Mouse (Mus musculus) regulatory T cell (primary cell): Measurements from ENCODE around the gene Ube2l3.

Experiments used
- in situ Hi-C: fragments of 300-600 bp; cut with MboI, MseI; formaldehyde crosslinking; loops from one replicate; pipeline ENCODE4 v1.15.1; 2025; ENCODE audit warnings: high pct_unique_total_duplicates

The Ube2l3 gene

DNA sequence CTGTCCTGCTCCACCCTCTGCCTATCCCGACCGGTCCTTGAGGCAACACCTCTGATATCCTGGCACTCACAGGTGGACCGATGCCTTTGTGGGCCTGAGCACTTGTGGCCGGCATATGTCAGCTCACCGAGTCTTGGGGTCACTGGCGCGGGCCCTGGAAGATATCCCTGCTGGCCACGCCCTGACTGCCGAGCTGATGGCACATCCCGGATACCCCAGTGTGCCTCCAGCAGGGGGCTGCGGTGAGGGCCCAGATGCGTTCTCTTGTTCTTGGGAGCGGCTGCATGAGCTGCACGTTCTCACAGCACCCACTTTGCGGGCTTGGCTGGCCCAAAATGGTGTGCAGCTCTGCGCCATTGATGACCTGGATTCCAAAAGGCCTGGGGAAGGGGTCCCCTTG is 54.4 kb downstream of the Ube2l3 start:
- in situ Hi-C loops = no loop called here

DNA sequence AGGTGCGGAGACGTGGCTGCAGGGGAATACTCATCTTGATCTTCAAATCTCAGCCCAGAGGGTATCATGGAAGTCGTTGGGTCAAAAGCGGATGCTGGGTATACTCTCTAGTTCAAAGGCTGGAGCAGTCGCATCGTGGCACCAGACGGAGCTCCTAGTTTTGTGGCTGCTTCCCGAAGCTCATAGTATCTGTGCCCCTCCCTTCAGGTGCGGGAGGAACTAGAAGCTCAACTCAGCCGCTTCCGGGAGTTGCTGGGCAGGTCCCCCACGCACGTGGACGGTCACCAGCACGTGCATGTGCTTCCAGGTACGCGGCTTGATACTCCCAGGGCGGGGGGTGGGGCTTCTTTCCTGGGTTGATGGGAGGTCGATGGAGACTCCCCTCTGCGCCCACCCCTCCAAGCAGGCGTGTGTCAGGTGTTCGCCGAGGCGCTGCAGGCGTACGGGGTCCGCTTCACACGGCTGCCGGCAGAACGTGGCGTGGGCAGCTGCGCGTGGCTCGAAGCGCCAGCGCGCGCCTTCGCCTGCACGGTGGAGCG is 55.0 kb downstream of the Ube2l3 start:
- in situ Hi-C loops = no loop called here

DNA sequence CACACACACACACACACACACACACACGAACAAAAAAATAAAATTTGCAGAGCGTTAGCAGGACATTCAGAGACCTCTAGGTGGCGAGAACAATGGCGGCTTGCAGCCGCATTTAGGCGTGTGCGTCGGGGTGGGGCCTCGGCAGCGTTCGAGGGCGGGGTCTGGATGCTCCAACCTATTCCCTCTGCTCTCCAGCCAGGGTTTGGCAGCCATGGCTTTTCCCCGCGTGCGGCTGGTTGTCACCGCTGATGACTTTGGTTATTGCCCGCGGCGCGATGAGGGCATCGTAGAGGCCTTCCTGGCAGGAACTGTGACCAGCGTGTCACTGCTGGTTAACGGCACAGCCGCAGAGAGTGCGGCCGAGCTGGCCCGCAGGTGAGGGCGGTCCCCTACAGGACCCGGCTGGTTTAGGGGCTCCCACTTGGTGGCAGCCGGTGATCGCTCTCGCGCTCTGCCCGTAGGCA is 55.6 kb downstream of the Ube2l3 start, which contains the start of gene Ccdc116:
TSS of gene Ccdc116 (minus strand) at position 458 of the 464 bp plus-strand sequence.
- in situ Hi-C loops = no loop called here

DNA sequence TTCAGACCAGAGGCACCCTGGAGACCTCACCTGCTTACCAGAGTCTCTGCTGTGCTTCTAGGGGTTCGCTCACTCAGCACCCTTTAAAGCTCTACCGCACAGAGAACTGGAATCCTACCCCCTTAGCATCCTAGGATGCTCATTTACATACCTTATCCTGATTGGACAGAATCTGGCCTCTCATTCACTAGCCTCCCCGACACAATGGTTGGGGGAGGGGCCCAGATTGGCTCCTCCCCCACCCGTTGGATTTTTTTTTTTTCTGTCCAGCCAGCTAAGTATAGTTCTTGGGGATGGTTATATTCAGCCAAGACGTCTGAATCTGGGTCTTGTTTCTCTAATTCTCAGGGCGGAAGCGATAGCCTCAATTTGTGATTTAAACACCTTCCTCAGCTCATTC is 58.1 kb downstream of the Ube2l3 start, which contains the start of gene Ydjc:
TSS of gene Ydjc (plus strand) at position 283 of the 400 bp plus-strand sequence.
- in situ Hi-C loops = loop anchor here (5.0 kb wide), 1 partner anchor 1098 kb away; no protein-coding TSS in a partner anchor

DNA sequence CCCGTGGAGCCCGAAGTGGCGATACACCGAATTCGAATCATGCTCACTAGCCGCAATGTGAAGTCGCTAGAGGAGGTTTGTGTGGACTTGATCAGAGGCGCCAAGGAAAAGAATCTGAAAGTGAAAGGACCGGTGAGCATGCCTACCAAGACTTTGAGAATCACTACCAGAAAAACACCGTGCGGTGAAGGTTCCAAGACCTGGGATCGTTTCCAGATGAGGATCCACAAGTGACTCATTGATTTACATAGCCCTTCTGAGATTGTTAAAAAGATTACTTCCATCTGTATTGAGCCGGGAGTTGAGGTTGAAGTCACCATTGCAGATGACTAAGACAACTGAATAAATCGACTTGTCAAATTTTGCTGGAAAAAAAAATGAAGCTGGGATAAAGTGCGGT is 65.1 kb downstream of the Ube2l3 start:
- in situ Hi-C loops = no loop called here

DNA sequence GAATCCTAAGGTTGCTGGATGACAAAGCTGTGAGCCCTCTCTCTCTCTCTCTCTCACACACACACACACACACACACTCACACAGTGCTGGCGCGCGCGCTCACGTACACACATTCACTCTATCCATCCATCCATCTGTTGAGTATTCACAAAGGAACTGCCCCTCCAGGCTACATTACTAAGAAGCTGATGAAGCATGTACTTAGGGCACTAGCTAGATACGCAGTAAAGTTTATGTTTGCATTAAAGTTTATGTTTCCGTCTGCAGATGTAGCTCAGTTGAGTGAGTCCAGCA is 69.6 kb downstream of the Ube2l3 start:
- in situ Hi-C loops = loop anchor here (5.0 kb wide), 1 partner anchor 69 kb away; the partner anchor contains the start of gene Ube2l3

DNA sequence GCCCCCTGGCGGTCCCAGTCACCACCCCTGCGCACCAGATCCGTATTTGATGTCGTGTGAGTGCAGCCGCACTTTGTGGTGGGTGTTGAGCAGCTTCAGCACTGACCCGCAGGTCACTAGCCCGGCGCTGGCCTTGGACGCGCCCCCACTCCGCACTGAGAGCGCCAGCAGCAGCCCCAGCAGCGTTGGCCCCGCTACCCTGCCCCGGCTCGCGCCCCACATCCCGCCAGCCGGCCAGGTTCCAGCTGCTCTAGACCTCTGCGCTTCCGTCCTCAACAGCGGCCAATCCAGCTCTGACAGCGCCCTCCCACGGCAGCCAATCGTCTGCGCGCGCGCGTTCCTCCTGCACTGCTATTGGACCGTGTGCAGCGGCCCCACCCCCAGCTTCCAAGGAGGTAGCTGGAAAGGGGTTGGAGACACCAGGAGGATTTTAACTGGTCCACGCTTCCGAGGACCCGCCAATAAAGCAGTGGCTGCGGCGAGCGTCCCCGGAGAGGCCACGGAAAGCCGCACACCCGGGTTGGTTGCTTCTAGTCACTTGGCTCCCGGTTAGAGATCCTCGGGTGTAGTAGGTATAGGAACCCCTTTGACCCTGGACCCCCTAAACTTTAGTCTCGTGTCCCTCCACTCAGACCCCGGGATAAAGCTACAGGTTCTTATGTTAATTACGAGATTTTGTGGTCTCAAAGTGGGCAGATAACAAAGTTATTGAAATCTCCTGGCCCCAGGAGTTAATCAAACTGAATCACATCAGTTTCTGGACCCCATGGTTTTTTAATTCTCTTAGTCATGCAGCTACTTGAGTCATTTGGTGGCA is 70.2 kb downstream of the Ube2l3 start, which contains the start of gene Sdf2l1:
TSS of gene Sdf2l1 (minus strand) at position 295 of the 817 bp plus-strand sequence.
- in situ Hi-C loops = loop anchor here (5.0 kb wide), 1 partner anchor 70 kb away; the partner anchor contains the start of gene Ube2l3

DNA sequence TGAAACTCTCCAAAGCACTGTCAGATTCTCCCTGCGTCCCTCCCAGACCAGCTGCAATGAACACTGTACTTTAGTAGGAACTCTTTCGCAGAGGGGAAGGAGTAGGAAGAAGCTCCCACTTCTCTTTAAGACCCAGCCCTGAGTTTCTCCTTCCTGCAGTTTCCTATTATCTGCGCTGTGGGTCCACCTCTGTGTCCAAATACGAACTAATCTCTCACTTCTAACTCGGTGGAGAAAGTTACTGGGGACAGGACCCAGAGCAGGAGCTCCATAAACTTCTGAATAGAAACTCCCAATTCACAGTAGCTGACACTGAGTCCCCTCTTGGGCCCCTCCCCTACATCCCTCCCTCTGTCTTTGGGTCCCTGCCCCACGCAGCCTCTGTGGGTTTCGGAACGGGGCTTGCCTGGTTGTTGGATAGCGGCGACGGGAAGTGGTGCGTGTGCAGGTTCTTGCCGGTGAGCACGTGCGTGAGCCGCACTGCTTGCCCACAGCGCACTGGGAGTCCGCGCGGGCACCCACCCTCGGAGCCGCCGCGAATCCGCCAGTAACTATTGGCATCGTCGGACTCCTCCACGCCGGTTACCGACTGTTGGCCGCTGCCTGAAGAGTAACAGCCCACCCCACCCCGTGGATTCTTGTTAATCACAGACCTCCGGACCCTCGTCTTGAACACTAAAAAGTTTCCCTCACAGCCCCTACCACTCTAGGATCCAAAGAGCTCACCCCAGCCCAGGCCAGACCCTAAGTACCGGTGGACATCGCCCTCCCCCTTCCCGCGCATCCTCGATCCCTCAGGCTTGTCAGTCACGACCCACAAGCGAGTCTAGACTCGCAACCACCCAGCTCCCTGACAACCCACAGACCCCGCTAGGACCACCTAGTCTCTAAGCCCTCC is 71.0 kb downstream of the Ube2l3 start:
- in situ Hi-C loops = loop anchor here (5.0 kb wide), 1 partner anchor 71 kb away; the partner anchor contains the start of gene Ube2l3

DNA sequence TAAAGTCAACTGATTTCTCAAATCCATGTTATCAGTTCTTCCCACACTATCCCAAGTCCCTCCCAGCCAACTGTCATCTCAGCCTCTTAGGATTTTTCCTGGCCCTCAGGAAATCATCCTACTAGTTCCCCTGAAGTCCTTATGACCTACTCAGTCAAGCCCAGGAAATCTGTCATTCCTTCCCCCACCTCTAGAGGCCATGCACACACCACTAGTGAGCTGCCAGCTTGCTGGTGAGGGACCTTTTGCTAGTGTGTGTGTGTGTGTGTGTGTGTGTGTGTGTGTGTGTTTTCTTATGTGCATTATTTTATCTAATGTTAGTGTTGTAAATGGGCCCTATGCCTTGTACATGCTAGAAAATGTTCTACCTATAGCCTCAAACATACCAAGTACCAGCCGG is 75.2 kb downstream of the Ube2l3 start:
- in situ Hi-C loops = no loop called here

DNA sequence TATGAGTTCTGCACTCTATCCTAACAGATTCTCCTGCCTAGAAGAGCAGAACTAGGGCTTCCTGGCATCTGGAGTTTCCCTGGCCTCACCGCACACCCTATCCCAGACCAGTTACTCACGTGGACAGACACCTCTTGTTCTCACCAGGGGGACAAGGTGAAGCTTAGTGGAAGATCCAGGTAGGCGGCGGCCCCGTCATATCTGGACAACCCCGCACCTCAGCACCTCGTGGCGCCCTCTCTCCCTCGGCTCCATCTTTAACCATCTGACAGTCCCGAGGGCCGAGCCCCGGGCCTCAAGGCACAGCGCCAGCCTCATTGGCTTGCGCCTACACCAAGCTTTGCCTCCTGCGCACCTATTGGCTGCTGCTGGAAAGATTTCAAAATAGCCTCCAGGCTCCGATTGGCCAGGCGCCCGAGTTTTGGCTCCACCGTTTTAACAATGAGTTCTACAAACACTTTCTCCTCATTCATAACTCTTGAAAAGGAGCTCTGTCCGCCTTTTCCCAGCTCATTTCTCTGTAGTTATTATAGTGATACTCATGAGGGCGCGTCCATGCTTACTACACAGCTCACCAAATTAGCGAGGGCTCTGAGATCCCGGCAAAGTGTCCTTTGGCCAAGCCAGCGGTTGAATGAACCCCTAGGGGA is 77.5 kb downstream of the Ube2l3 start, which contains the start of gene 2610318N02Rik:
TSS of gene 2610318N02Rik (minus strand) at position 297 of the 650 bp plus-strand sequence.
- in situ Hi-C loops = no loop called here

DNA sequence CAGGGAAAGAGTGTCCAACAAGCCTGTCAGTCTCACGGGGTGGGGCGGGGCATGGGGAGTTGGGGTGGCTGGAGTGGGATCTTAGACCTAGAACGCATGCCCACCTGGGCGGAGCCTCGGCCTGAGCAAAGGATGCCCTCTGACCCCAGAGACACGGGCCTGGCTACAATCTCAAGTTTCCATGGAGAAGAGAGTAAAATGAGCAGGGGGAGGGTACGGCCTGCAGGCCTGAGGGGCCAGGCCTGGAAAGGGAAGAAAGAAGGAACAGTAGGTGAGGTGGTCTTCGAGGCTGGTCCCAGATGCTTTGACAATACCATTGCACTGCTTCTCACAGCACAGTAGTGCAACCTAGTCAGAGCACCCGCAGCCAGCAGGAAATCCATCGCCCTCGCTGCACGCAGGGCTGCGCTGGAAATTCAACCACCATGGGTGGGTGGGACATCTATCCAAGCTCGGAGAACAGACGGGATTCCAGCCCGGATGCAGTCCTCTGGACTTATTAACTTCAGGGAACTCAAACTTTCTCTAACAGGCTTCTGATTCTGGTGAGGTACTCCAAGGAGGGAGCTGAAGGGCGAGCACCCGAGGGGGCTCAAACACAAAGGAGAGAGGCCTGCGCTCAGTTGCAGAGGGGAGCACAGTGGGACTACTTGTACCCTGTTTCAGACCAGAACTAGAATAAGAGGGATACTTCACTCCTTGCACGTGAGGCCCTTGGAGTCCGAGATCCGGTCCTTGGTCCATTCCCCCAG is 78.2 kb downstream of the Ube2l3 start:
- in situ Hi-C loops = no loop called here

DNA sequence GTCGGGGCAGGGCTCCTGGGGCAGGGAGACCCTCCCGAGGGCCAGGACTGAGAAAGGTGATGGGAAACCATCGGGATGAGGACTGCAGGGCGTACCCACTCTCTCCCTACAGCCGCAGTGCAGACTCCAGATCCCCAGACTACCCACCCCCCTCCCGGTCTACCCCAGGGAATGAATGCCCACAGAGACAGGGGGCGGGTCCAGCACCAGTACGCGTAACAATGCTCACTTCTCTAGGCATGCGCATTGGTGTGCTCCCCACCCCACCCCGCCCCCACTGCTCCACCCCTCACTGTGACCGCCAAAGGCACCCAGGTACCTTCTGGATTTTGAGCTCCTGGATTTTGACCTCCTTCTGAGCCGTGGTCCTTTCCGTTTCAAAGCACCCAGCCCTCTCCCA is 80.9 kb downstream of the Ube2l3 start:
- in situ Hi-C loops = no loop called here

DNA sequence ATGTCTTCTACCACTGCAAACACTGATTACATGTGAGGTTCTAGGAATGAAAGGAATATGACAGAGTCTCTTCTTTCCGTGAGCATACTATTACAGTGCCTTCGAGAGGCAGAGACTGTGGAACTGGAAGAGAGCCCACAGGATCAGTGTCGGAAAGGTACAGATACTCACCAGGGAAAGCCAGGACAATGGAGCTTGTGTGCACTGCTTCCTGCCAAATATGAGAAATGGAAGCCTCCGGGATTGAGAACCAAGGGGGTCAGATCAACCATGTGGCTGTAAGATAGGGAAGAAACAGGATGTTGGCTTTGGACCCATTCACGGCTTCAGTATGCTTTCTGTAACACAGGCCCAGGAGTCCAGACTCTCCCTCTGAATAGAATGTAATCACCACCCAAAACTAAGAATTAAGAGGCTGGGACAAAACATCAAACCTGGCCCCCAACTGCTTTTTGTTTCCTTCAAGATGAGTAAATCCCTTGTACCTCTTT is 85.1 kb downstream of the Ube2l3 start:
- in situ Hi-C loops = loop anchor here (10.0 kb wide), 1 partner anchor 1243 kb away; no protein-coding TSS in a partner anchor

DNA sequence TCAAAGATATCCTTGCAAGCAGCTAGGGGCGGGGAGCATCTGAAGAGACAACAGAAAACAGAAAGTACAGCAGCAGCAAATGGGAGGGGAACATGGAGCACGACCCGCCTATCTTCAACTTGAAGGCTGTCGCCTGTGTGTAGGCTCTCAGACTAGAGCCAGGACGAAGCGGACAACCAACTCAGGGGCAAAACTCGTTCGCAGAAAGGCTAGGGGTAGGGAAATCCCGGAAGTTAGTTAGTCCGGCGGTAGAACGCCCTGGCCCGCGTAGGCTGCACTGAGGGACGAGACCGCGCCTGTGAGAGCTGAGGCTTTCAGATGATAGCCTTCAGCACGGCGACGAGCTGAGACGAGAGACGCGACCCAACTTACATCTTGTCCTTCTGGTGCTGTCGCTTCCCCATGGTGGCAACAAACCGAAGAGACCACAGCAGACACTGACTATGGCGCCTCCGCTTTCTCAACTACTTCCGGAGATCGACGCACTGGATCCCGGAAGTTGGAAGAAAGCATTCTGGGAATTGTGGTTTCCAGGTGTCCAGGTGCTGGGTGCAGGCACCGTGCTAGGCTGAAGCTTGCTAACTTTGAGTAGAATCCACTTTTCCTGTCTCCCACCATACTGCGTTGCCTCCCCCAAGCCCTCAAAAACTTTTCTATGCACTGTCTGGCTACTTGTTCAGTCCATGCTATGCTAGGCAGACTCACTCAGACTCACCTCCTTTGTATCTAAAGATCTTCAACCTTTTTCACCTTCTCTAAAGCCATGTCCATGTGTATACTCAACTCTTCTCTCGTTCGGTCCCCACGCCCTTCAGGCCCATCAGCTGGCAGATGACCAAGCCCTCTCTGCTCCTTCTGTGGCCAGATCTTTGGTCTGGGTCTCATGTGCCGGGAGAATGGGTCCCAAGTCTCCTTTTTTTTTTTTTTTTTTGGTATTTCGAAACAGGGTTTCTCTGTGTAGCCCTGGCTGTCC is 91.4 kb downstream of the Ube2l3 start, which contains the start of gene Ppil2:
TSS of gene Ppil2 (minus strand) at position 487 of the 973 bp plus-strand sequence.
- in situ Hi-C loops = loop anchor here (10.0 kb wide), 1 partner anchor 1236 kb away; no protein-coding TSS in a partner anchor

DNA sequence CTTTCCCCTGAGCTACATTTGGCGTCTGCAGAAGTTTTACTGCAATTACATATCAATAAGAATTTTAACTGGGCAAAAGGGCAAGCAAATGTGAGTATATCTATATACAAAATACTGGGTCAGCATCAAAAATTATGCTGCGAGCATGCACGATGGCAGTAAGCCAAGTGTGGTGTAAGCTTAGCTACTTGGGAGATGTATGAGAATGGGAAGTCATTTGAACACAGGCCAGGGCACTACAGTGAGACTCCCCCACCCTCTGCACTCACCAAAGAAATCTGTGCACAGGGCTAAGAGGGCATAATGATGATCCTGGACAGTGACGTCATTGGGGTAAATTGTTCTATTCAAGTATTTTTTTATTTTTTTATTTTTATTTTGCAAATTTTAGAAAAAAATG is 97.8 kb downstream of the Ube2l3 start:
- in situ Hi-C loops = no loop called here

DNA sequence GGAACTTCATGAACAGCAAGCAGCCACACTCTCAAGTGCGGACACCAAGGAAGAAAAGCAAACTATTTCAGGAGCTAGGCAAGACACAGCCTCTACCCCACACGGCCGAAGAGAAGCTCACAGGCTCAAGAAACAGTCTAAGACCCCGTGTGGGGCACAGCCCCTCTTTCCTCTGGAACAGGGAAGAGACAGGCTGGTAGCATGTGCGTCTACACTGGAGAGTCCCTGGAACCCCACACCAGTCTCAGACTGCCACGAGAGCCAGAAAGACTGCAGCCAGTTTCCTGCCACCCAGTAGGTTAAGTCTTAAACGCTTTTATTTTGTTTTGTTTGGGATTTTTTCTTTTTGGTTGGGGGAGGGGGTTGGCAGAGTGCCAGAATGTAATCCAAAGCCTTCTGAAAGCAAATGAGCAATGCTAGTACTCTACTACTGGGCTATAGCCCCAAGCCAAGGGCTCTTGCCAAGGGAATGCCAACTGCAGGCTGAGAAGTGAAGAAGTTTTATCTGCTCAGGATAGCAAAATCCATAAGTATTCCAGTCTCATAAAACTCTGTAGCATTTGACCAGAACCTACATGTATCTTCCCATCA is 99.7 kb downstream of the Ube2l3 start:
- in situ Hi-C loops = no loop called here
